Mouse (Mus musculus) olfactory bulb, adult 2 months (tissue): ENCODE results near the gene Loxl3. TPM values are rescaled to one million over a fixed set of nuclear protein-coding genes. Genes with fewer than 3 reads are reported as not detected.
A peak's percentile ranks its signal among the peaks of the same experiment; 100 is the strongest.

Experiments used
- H3K27ac ChIP-seq: fragments of 200-500 bp; 2 replicates; pipeline ENCODE4 v1.5.1; 2012; ENCODE audit warnings: low read depth, low read length; ENCODE audit not compliant: insufficient read depth
- H3K4me1 ChIP-seq: fragments of 200-500 bp; 2 replicates; pipeline ENCODE4 v1.6.1; 2012; ENCODE audit warnings: low read length; ENCODE audit not compliant: control insufficient read depth, insufficient read depth
- H3K4me3 ChIP-seq: fragments of 200-500 bp; 2 replicates; pipeline ENCODE4 v1.5.1; 2012; ENCODE audit warnings: mild to moderate bottlenecking, low read depth, low read length, moderate library complexity; ENCODE audit not compliant: insufficient read depth
- CTCF ChIP-seq: fragments of 200-500 bp; IDR thresholded peaks from 2 replicates; pipeline ENCODE4 v1.5.1; 2012; ENCODE audit warnings: low read depth, mild to moderate bottlenecking, low read length, moderate library complexity; ENCODE audit not compliant: insufficient read depth
- POLR2A ChIP-seq: fragments of 200-500 bp; IDR thresholded peaks from 2 replicates; pipeline ENCODE4 v1.6.1; 2012; ENCODE audit warnings: mild to moderate bottlenecking, low read depth, low read length, moderate library complexity; ENCODE audit not compliant: insufficient read depth
- WGBS: fragments of 180-500 bp; shearing (Covaris S2); methylation state at CpG from one replicate; pipeline ENCODE4 v1.1.7; 2018; 5-methylcytosine and 5-hydroxymethylcytosine counted together
- polyA plus RNA-seq: library from polyadenylated mRNA; stranded (reverse); fragments of >200 nt; gene quantifications from 2 replicates; pipeline ENCODE4 v1.2.4, GENCODE M21; 2012; ENCODE audit warnings: low replicate concordance; ENCODE audit not compliant: missing spikeins, insufficient read depth, insufficient read length

Gene Loxl3
- polyA plus RNA-seq, 1 experiment: not detected

DNA sequence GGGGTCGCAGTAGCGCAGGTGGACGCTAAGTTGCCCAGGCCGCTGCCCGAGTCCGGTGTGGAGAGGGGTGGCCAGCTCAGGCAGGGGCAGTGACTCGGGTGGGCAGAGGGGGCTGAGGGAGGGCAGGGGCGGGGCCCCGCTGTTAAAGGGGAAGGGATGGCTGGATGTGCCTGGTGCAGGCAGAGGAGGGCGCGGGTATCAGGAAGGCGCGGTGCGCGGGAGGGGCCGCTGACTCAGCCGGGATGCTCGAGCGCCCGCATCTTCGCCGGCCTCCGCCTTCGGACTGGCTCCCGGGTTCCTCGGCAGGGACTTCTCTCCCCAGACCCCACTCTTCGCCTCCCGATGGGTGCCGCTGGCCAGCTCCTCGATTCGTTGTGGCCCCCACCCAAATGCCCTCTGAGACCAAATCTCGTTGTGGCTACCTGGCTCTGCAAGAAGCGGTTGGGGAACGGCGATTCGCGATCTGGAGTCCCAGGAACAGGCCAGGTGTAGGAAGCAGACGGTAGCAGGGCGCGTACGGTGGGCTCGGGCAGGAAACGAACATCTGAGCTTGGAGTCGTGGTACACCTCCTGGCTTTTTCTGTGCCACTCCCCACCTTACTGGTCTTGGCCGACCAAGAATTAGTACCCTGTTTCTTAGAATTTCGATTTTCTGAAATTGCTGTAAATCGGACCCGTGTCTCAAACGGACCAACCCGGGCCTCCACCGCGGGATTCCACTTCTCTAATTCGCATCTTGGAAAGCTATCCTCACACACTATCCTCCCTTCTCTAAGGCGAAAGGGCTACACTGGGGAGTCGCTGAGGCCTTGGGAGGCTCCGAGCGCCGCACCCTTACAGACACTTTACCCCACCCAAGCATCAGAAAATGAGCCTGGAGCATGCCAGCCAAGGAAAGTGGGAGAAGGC lies 36.6 kb downstream of the Loxl3 start:
- H3K27ac ChIP-seq: no peak overlapping the region
- TF ChIP-seq CTCF: no peak
- no peak for TF ChIP-seq POLR2A
- H3K4me3 ChIP-seq: no peak overlapping the region
- 1% methylated on average over 57 of the region's 58 CpGs for WGBS
- peaks cover 8% of the 10 kb centered on the region for H3K4me1 ChIP-seq

DNA sequence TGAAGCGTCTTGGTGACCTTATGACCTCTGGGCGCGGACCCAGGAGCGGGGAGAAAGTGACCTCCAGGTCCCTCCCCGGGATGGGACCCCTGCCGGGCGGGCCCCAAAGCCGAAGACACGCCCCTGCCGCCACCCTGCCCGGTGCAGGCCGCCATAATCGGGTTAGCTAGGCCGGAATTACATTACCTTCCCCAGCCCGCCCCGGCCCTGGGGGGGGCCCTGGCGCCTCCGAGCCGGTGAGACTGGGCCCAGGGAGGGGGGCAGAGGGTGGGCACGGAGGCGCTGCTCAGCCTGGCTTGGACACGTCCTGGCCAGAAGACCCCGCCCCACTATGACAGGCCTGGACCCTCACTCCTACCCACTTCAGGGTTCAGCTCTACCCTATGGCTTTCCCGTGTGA lies 37.2 kb downstream of the Loxl3 start:
- no peak overlapping the region for H3K4me3 ChIP-seq
- no peak overlapping the region for H3K27ac ChIP-seq
- under 1% methylated on average over 24 of the region's 24 CpGs for WGBS

DNA sequence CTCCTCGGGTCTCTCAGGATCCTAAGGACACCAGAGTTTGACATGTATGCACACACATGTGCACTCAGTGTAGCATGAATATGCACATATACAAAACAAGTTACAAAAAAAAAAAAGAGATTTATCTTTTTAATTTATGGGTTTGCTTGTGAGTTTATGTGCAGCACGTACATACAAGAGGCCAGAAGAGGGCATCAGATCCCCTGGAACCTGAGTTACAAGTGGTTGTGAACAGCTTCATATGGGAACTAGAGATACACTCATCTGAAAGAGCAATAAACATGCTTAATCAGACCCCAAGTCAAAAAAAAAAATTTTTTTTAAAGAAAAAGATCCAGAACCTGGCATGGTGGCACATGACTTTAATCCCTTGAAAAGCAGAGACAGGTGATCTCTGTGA lies 41.0 kb downstream of the Loxl3 start:
- TF ChIP-seq POLR2A (no peak), CTCF (no peak)
- 10% methylated on average over 2 of the region's 2 CpGs for WGBS

More for the DNA sequence above, 37.2 kb downstream of the Loxl3 start:
- no peak for TF ChIP-seq POLR2A
- no peak for TF ChIP-seq CTCF
- peaks cover 8% of the 10 kb centered on the region for H3K4me1 ChIP-seq

DNA sequence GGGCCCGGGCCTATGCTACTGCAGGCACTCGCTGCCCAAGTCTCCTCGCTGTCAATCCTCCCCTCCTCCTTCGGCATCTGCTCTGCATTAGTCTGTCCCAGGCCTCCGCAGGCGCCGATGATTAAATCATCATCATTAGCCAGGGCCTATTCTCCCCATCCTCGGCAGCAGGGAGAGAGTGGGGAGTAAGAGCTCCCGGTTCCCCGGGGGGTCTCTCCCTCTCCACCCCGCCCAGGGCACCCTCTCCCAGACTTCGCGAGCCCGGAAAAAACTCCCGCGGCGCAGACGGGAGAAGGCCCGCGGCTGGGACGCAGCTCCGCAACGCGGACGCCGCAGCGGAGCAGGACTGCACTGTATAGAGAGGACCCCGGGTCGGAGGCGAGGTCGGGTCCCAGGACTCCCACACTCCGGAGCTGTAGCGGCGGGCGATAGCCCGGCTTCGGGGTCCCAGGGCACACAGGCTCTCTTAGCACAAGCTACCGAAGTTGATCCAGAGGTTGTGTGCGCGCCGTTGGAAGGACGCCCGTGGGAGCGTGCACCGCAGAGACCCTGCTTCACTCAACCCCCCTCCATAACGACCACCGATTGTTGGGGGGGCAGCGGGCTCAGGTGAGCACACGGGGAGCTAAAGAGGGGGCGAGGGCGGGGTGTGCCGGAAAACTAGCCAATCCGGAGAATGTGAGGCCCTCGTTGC lies 43.8 kb downstream of the Loxl3 start, which contains the start of gene Pcgf1:
TSS of gene Pcgf1 (plus strand) at position 240 of the 694 bp plus-strand sequence.
- peak within 1 kb of the TSS; percentile 71 for H3K4me3 ChIP-seq
- H3K4me1 ChIP-seq: peaks cover 12% of the 10 kb centered on the region
- WGBS: under 1% methylated on average over 54 of the region's 54 CpGs
- peak within 1 kb of the TSS; percentile 98 for H3K27ac ChIP-seq
- TF ChIP-seq POLR2A: no peak; the same call in 1 of the 2 replicates
- TF ChIP-seq CTCF: no peak

More for the DNA sequence above, 41.0 kb downstream of the Loxl3 start:
- H3K4me3 ChIP-seq: no peak overlapping the region
- peaks cover 14% of the 10 kb centered on the region for H3K4me1 ChIP-seq
- no peak overlapping the region for H3K27ac ChIP-seq

DNA sequence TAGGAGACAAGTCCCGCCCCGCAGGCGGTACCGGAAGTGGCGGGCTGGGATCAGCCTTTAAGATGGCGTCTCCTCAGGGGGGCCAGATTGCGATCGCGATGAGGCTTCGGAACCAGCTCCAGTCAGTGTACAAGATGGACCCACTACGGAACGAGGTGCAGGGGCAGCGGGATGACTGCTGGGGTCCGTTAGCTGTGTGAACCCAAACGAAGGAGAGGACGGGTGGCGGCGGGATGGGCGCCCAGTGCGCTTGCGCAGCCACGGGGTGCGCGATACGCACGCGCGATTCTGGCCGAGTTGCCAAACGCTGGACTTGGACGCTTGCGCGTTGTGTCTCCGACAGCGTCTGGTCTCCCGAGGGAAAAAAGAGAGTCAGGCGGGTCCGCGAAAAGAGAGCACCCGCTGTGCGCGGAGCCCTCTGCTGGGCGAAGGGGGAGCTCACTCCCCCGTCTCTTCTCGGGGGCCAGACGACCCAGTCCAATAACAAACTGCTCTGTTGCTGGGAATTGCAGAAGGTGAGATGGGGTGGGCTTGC lies 44.4 kb downstream of the Loxl3 start:
- Histone ChIP-seq H3K4me3 (peak overlapping the region; percentile 71), H3K4me1 (peaks cover 12% of the 10 kb centered on the region), H3K27ac (peak overlapping the region; percentile 98)
- TF ChIP-seq CTCF (peak; percentile 53; the same call in 1 of the 2 replicates), POLR2A (peak; percentile 49; the same call in 1 of the 2 replicates)
- WGBS: 1% methylated on average over 46 of the region's 46 CpGs

DNA sequence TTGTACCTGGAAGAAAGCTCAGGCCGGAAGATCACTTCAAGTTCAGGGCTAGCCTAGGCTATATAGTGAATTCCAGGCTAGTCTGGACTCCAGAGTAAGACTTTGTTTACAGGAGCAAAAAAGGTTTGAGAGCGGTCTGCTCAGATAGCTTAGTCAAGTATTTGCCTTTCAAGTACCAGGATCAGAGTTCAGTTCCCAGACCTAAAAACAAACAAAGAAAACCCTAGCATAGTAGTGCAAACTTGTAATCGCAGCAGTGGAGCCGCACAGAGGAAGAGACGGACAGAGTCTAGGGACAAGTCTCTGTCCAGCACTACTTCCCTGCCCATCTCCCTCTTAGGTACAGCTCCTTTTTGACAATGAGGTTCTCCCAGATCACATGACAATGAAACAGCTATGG lies 46.2 kb downstream of the Loxl3 start:
- Histone ChIP-seq H3K27ac (no peak overlapping the region), H3K4me1 (peaks cover 12% of the 10 kb centered on the region), H3K4me3 (no peak overlapping the region)
- WGBS: 89% methylated on average over 5 of the region's 5 CpGs
- TF ChIP-seq CTCF: no peak
- no peak for TF ChIP-seq POLR2A

DNA sequence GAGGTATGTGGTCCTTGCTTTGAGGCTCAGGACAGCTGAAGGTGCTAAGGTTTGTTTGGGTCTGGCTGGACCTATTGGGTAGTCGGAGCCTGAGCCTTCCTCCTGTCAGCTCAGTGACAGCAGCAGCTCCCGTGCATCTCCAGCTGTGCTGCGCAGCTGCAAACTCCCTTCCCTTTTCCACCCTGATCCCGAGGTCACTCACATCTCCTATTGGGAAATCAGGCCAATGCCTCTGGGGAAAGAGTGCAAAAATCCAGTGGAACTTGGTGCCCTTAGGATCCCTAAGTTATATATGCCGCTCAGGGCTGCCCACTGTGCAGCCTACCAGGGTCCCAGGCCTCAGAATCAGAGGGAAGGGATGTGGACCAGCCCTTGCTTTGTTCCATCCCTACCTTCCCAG lies 49.5 kb downstream of the Loxl3 start:
- no peak overlapping the region for H3K4me3 ChIP-seq
- H3K27ac ChIP-seq: no peak overlapping the region
- TF ChIP-seq POLR2A (no peak), CTCF (no peak)
- WGBS: 21% methylated on average over 5 of the region's 5 CpGs
- H3K4me1 ChIP-seq: peaks cover 21% of the 10 kb centered on the region

DNA sequence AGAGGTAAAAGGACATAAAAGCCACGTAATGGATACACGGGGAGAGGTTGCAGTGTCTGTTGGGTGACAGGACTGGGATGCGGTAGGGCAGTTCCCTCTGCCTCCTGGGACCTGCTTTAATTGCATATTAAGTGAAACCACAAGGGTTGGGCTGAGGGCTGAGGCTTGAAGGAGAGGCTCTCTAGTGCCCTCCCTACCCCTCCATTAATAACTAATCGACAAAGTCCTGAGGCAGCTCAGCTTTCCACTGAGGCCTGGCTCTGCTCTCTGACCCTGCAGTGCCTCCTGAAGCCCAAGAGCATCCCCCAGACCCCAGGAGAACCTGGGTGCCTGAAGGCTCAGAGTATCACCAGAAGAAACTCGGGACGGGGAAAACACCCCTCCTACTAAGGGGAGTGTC lies 50.5 kb downstream of the Loxl3 start:
- H3K4me3 ChIP-seq: no peak overlapping the region
- TF ChIP-seq CTCF (no peak), POLR2A (no peak)
- WGBS: 11% methylated on average over 6 of the region's 6 CpGs
- H3K27ac ChIP-seq: no peak overlapping the region
- peaks cover 16% of the 10 kb centered on the region for H3K4me1 ChIP-seq
